Mouse (Mus musculus) forebrain, embryonic 12.5 days (tissue): Measurements from ENCODE around the gene Slc38a7. TPM values are rescaled to one million over a fixed set of nuclear protein-coding genes. Genes with fewer than 3 reads are reported as not detected.

Experiments
- ATAC-seq: fragments of 200-750 bp; cut with Nextera tagmentation; 2 replicates; pipeline ENCODE4 v1.8.0; 2017; ENCODE audit warnings: moderate TSS enrichment; ENCODE audit not compliant: low FRiP score
- H3K27ac ChIP-seq: fragments of 300-500 bp; sonication (generic); 2 replicates; pipeline ENCODE4 v1.5.1; 2016; ENCODE audit warnings: mild to moderate bottlenecking
- H3K27me3 ChIP-seq: fragments of 300-500 bp; sonication (generic); 2 replicates; pipeline ENCODE4 v1.6.1; 2016; ENCODE audit warnings: mild to moderate bottlenecking
- H3K36me3 ChIP-seq: fragments of 300-500 bp; sonication (generic); replicated peaks from 2 replicates; pipeline ENCODE4 v1.6.1; 2016; ENCODE audit warnings: mild to moderate bottlenecking
- H3K4me1 ChIP-seq: fragments of 300-500 bp; sonication (generic); 2 replicates; pipeline ENCODE4 v1.6.1; 2016
- H3K4me2 ChIP-seq: fragments of 300-500 bp; sonication (generic); 2 replicates; pipeline ENCODE4 v1.6.1; 2016; ENCODE audit warnings: mild to moderate bottlenecking, moderate library complexity
- H3K4me3 ChIP-seq: fragments of 300-500 bp; sonication (generic); replicated peaks from 2 replicates; pipeline ENCODE4 v1.5.1; 2016; ENCODE audit warnings: mild to moderate bottlenecking
- H3K9ac ChIP-seq: fragments of 300-500 bp; sonication (generic); 2 replicates; pipeline ENCODE4 v1.6.1; 2016; ENCODE audit warnings: mild to moderate bottlenecking
- H3K9me3 ChIP-seq: fragments of 300-500 bp; sonication (generic); 2 replicates; pipeline ENCODE4 v1.6.1; 2016
- WGBS: fragments of 180-500 bp; shearing (Covaris S2); methylation state at CpG from one replicate; pipeline ENCODE4 v1.1.7; 2016; 5-methylcytosine and 5-hydroxymethylcytosine counted together
- polyA plus RNA-seq: library from polyadenylated mRNA; unstranded; fragments of >200 nt; fragmentation: Nextera tagmentation; extraction: Ambion mirVana; gene quantifications from 2 replicates; pipeline ENCODE4 v1.2.1, GENCODE M21; 2016

The Slc38a7 gene
- 19.4 and 21.3 TPM in 2 replicates for polyA plus RNA-seq

DNA sequence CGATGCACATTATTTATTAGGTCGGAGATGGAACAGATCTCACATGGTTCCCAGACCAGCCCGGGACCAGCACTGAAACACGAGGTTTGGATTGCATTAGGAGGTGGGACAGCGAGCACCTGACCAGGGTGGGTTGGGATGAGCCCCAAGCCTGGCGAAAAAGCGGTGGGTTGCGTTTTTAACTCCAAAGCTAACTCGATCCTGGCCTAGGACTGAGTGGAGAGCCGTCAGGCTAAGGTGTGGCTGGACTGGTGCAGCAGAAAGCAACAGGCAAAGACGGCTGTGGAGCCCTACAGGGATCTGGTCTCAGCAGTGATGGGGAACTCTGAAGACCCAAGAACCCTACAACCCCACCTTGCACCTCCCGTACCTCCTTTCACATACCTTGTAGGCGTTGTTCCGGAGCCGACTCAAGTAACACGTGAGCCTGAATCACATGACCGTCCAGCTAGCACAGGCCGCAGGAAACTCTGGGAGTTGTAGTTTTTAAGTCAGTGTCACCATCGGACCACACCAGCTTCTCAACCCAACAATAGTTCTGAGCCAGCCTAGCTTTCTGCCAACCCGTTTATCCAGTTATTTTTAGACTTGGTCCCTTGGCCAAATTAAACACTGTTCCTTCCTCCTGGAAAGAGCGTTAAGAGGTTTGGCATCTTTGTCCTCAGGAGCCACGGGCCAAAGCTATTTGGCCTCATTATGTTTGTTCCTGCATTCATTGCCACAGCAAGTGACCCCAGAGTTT is at the start of gene Slc38a7:
Gene Slc38a7 (minus strand): TSS at position 438 of the 742 bp plus-strand sequence.
- Histone ChIP-seq H3K27ac (no peak within 1 kb of the TSS), H3K4me3 (peak within 1 kb of the TSS; percentile 66), H3K9ac (peak within 1 kb of the TSS; percentile 68), H3K27me3 (no peaks in the 10 kb centered on the region), H3K4me1 (peaks cover 11% of the 10 kb centered on the region), H3K9me3 (no peaks in the 10 kb centered on the region), H3K36me3 (peaks cover 2% of the 10 kb centered on the region; the same call in 1 of the 2 replicates), H3K4me2 (peak within 1 kb of the TSS; percentile 83)
- 11% methylated on average over 22 of the region's 22 CpGs for WGBS
- peak; percentile 97 for ATAC-seq

DNA sequence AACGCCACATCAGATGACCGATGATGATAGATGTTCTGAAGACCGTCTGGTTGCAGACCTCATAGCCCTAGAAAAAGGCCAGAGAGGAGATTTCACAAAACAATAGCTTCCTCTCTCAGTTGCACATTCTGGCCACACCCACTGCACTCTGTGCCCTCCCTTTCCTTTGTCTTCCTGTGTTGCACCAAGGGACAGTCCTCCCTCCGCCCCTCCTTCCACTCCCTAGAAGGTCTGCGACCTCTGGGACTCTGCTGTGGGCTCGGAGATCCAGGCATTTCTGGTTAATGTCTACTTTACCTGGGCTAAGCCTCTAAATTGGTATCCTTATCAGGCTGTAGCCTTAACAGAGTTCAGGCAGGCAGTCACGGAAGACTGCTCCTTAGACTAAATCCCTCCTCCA is 48.5 kb upstream of the Slc38a7 start:
- Histone ChIP-seq H3K9ac (no peak overlapping the region), H3K9me3 (no peaks in the 10 kb centered on the region), H3K4me2 (no peak overlapping the region), H3K27ac (no peak overlapping the region), H3K4me3 (no peak overlapping the region), H3K36me3 (no peaks in the 10 kb centered on the region), H3K4me1 (no peaks in the 10 kb centered on the region), H3K27me3 (no peaks in the 10 kb centered on the region)
- WGBS, result 27% methylated on average over 7 of the region's 7 CpGs
- ATAC-seq, result no peak

DNA sequence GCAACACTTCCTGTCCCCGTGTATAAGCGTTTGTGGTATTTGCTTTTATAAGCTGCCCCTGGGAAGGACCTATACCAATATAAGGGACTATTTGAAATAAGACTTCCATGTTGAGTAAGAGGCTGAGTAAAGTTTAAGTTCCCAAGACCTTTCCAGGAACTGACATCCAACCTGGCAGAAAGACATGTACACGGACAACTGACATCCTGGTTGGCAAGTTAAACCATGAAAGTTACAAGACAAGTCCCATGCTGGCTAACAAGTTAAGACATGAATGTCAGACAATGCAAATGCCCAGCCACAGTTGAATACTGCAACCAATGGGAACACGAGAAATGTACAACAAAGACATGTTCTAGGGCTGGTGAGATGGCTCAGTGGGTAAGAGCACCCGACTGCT is 40.4 kb upstream of the Slc38a7 start:
- Histone ChIP-seq H3K4me3 (no peak overlapping the region), H3K4me1 (no peaks in the 10 kb centered on the region), H3K36me3 (no peaks in the 10 kb centered on the region), H3K27ac (no peak overlapping the region), H3K27me3 (no peaks in the 10 kb centered on the region), H3K4me2 (no peak overlapping the region), H3K9me3 (no peaks in the 10 kb centered on the region), H3K9ac (no peak overlapping the region)
- no peak for ATAC-seq
- WGBS, result 88% methylated on average over 5 of the region's 5 CpGs

DNA sequence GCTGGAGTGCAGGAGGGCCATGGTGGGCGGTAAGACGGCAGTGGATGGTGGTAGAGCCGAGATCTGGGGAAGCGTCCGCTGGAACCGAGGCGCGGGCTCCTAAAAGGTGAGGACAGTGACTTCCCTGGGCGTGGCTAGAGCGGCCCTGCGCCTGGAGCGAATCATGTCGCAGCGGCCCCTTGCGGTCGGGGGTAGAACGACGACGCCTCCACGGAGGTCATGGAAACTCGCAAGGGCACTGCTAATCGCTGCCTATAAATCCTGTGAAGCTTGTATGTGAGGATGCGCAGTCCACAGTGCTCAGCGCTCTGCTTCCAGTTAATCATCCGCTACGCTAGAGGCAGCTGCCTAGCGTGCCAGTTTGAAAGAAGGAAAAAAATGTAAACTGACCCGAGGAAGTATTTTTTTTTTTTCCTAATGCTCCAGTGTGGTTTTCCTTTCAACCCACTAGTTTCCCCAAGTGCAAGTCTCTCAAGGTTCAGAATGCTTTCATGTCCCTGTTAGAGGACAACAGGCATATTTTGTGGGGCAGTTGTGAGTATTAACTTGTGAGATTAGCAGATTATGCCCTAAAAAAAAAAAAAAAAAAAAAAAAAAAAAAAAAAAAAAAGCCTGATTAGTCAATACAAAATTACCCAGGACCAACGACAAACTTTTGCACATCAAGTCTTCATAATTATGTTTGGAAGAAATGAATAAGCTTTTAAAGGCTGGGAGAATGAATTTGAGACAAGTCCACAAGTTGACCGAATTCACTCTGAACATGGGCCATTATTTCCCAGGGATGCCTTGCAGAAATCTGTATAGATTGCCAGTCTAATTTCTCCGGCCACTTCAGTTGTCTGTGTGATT is 35.2 kb upstream of the Slc38a7 start, which contains the start of gene Got2:
Gene Got2 (minus strand): TSS at position 263 of the 852 bp plus-strand sequence.
- peak within 1 kb of the TSS; percentile 76 for H3K4me2 ChIP-seq
- peak; percentile 85 for ATAC-seq
- no peaks in the 10 kb centered on the region for H3K27me3 ChIP-seq
- peaks cover 22% of the 10 kb centered on the region for H3K4me1 ChIP-seq
- H3K9me3 ChIP-seq, result no peaks in the 10 kb centered on the region
- H3K36me3 ChIP-seq, result no peaks in the 10 kb centered on the region
- 9% methylated on average over 31 of the region's 31 CpGs for WGBS
- H3K4me3 ChIP-seq, result peak within 1 kb of the TSS; percentile 86
- peak within 1 kb of the TSS; percentile 78 for H3K9ac ChIP-seq
- H3K27ac ChIP-seq, result peak within 1 kb of the TSS; percentile 81

DNA sequence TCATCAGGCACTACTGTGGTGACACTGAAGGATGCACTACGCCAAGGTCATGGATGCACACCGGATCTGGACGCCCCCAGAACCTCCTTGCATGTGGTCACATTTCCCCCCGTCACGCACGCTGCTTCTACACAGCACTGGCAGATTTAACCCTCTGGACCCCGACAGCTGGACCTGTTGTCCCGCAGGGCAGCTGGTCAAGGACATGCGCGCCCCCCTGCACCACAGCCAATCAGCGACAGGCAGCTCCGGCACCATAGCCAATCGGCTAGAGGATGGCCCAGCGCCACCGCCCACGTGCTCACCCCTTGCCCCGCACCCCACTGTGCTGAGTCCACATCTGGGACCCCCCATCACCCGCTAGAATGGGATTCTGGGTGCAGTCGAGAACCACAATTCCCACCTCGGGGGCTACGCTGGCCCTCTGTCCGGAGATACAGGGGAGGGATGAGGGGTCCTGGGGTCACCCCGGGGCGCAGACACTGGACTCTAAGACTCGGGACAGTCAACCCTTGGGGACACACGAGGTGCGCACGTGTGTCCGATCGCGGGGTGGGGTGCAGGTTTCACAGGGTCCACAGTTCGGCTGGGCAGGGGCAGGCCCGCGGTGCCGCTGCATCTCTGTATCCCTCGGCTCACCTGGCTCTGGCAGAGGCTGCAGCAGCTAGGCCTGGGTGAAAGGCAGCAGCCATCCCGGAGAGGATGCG is 34.4 kb upstream of the Slc38a7 start:
- WGBS, result under 1% methylated on average over 38 of the region's 38 CpGs

DNA sequence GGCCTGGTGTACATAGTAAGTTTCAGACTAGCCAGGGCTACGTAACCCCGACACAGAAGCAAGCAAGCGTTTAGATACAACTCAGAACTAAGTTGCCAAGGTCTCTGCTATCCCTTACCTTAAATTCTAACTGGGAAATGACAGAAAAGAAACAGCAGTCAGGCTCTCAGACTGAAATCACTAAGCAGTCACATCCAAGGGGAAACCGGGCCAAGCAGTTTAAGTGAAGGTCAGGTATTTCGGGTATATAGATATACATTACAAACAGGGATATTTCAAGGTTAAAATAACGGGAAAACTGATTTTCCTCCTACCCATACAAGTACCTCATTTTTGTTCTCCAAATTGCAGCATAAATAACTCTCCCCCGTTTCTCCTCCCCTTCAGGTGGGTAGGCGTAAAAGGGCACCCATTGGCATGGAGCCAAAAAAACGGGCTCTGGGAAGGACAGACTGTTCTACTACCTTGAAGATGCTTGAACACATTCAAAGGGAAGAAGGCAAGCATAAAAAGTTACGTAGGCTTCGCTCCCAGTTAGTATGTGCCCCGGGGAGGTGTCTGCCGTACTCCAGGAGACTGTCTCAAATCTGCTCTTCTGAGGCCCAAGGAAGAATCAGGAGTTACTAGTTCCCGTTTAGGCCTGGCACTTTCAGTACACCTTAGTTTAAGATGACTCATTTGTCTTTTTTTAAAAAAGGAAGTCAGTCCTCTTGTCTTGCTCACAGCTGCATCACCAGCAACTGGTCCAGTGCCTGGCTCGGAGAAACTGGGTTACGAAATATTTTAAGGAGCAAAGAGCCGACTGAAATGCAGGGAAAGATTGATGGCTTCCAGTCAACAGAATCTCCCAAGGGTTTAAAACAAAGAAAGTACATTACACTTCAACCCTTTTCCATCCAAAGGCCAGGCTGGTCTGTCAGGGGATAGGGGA is 33.6 kb upstream of the Slc38a7 start:
- 80% methylated on average over 17 of the region's 17 CpGs for WGBS
- Histone ChIP-seq H3K27ac (peak overlapping the region; percentile 81; the same call in 1 of the 2 replicates), H3K9ac (peak overlapping the region; percentile 78), H3K4me1 (peaks cover 22% of the 10 kb centered on the region), H3K4me2 (peak overlapping the region; percentile 76), H3K4me3 (peak overlapping the region; percentile 86), H3K36me3 (no peaks in the 10 kb centered on the region), H3K27me3 (no peaks in the 10 kb centered on the region), H3K9me3 (no peaks in the 10 kb centered on the region)
- 0 out of 2 replicates have a peak, but pooled peaks have one; percentile 1 for ATAC-seq

More for the DNA sequence above, 34.4 kb upstream of the Slc38a7 start:
- peak overlapping the region; percentile 78 for H3K9ac ChIP-seq
- H3K27ac ChIP-seq, result peak overlapping the region; percentile 81
- H3K4me3 ChIP-seq, result peak overlapping the region; percentile 86
- H3K36me3 ChIP-seq, result no peaks in the 10 kb centered on the region
- H3K27me3 ChIP-seq, result no peaks in the 10 kb centered on the region
- H3K4me1 ChIP-seq, result peaks cover 22% of the 10 kb centered on the region
- H3K4me2 ChIP-seq, result peak overlapping the region; percentile 76
- H3K9me3 ChIP-seq, result no peaks in the 10 kb centered on the region
- peak; percentile 98 for ATAC-seq

DNA sequence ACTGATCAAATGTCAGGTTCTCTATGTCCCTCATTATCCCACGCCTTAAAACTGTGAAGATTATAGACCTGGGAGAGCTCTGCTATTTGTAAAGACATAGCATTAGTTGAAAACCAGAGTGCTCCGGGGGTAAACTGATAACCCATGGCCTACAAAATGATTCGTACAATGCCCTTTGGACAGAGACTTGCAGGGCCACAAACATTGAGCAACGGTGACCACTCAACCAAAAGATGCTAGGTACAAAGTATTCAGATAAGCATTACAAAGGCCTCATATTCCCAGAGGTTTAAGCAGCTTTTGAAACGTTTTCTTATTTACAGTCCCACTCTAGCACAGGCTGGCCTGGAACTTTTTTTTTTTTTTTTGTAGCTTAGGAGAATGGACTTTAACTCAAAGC is 32.6 kb upstream of the Slc38a7 start:
- Histone ChIP-seq H3K27ac (no peak overlapping the region), H3K27me3 (no peaks in the 10 kb centered on the region), H3K9ac (no peak overlapping the region), H3K4me3 (no peak overlapping the region), H3K9me3 (no peaks in the 10 kb centered on the region), H3K4me1 (peaks cover 22% of the 10 kb centered on the region), H3K36me3 (no peaks in the 10 kb centered on the region), H3K4me2 (no peak overlapping the region)
- 80% methylated on average over 5 of the region's 5 CpGs for WGBS
- ATAC-seq, result no peak

DNA sequence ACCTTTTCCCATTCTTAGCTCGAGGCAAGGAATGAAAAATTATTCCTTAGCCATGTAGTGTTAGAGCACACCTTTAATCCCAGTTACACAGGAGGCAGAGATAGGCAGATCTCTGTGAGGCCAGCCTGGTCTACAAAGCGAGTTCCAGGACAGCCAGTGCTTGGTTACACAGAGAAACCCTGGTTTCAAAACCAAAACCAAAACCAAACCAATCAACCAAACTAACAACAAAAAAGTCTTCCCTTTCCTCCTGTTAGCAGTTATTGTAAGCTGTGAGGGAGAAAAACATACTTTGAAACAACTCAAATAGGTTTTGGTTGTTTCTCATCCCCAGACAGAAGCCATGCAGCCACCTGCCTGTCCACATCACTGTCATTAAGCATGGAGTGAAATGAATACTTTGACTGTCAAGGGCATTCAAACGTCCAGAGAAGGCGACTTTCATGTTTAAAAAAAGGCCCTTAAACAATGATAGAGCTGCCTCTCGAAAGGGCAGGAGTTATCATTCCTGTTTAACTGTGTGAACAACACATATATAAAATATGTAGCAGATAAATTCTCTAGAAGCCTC is 32.0 kb upstream of the Slc38a7 start:
- Histone ChIP-seq H3K4me3 (no peak overlapping the region), H3K27ac (no peak overlapping the region), H3K9ac (no peak overlapping the region), H3K4me1 (peaks cover 22% of the 10 kb centered on the region), H3K27me3 (no peaks in the 10 kb centered on the region), H3K36me3 (no peaks in the 10 kb centered on the region), H3K4me2 (no peak overlapping the region), H3K9me3 (no peaks in the 10 kb centered on the region)
- no peak for ATAC-seq
- WGBS, result 80% methylated on average over 5 of the region's 5 CpGs

DNA sequence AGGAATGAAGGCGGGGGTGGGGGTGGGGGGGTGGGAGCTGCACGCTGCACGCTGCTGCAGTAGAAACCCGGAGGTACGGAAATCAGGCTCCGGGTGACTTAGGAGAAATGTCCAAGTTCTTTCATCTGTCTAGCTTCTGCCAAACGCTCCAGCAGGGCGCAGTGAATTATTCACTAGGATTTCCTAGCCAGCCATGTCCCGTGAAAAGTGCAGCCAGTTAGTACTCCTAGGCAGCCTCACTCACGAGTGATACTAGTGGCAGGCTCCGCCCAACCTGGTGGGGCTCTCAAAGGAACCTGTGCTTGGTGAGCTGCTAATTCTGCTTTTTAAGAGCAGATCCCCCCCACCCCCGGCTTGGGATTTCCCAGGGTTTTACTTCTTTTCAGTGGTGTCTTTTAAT is 31.2 kb upstream of the Slc38a7 start:
- Histone ChIP-seq H3K9ac (no peak overlapping the region), H3K4me1 (peaks cover 24% of the 10 kb centered on the region), H3K27ac (no peak overlapping the region), H3K4me3 (no peak overlapping the region), H3K36me3 (no peaks in the 10 kb centered on the region), H3K27me3 (no peaks in the 10 kb centered on the region), H3K9me3 (no peaks in the 10 kb centered on the region), H3K4me2 (no peak overlapping the region)
- 78% methylated on average over 10 of the region's 12 CpGs for WGBS
- no peak for ATAC-seq

DNA sequence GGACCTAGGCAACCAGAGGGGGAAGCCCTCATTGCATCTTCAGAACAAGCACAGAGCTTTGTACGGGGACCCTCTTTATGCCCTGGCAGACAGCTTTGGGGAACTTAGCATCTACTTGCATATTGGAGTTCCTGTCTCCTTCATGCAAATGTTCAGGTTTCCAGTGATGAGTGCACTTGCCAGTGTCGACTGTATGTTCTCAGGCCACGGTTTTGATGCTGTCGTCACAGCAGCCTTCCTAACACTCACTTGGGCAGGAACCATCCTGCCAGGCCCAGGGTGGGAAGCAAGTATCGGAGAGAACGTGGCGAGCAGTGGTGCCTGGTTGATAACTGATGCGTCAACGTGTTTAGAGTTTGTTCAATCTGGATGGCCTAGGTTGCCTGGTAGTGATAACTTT is 28.9 kb upstream of the Slc38a7 start:
- H3K4me2 ChIP-seq, result no peak overlapping the region
- no peaks in the 10 kb centered on the region for H3K9me3 ChIP-seq
- H3K9ac ChIP-seq, result no peak overlapping the region
- H3K27me3 ChIP-seq, result no peaks in the 10 kb centered on the region
- peaks cover 40% of the 10 kb centered on the region for H3K4me1 ChIP-seq
- ATAC-seq, result no peak
- H3K27ac ChIP-seq, result no peak overlapping the region
- H3K4me3 ChIP-seq, result no peak overlapping the region
- WGBS, result 92% methylated on average over 9 of the region's 9 CpGs
- H3K36me3 ChIP-seq, result peaks cover 4% of the 10 kb centered on the region

DNA sequence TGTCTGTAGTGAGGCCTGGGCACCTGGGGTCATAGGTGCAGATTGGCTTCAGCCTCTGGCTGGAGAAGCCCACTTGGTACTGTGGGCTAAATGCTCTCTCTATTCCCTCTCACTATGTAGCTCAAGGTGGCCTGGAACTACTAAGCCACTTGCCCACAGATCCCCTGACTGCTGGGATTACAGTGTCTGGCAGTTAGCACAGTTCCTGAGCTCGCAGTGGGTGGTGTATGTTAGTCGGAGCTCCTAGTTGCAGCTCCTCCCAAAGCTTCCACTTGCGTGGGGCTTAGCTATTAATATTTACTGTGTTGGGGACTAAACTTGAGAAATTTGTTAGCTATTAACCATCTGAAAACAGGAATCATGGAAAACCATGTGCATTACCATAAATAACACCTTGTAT is 28.2 kb upstream of the Slc38a7 start:
- H3K9me3 ChIP-seq, result no peaks in the 10 kb centered on the region
- WGBS, result 89% methylated on average over 3 of the region's 3 CpGs
- no peak for ATAC-seq
- no peak overlapping the region for H3K4me2 ChIP-seq
- H3K27me3 ChIP-seq, result no peaks in the 10 kb centered on the region
- no peak overlapping the region for H3K9ac ChIP-seq
- H3K36me3 ChIP-seq, result peaks cover 10% of the 10 kb centered on the region
- H3K27ac ChIP-seq, result no peak overlapping the region
- no peak overlapping the region for H3K4me3 ChIP-seq
- peaks cover 33% of the 10 kb centered on the region for H3K4me1 ChIP-seq
